In the genomic region with DNA sequence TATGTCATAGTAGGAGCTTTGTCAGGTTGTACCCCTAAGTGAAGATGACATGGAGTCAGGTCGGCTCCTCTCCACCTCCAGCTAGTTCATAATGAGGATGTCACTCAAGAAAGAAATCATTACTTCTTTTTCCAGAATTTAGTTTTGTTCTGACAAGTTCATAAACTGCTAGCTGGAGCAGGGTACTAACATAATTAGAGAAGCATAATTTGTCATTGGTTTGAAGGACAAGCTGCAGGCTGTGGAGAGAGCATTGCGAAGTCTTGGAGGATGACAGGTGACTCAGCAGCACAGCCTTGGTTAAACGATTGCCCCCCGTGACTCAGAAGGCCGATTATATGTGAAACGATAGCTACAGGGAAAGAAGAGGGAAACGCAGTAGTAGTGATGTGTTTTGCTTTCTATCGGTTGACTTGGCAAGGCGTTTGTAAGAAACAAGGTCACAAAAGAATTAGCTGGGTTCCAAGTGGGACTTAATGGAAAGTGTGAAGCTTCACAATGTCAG, we compare ENCODE assay signal across 21 mouse cellular contexts. TPM values are rescaled to one million over a fixed set of nuclear protein-coding genes. Genes with fewer than 3 reads are reported as not detected.
DNase-seq lines count a peak whose midpoint lies in the region; ATAC-seq and TF ChIP-seq lines count a peak whose summit lies in the region.
"Had no signal": no experiment of that assay in that cellular context is flagged by ENCODE, and none has a peak within 500 bp of the region (broad histone marks: within the 10 kb centered on the region; RNA-seq: fewer than 3 reads in every experiment).

No protein-coding gene starts in this region.

- H3K9me3 ChIP-seq in intestine, postnatal 0 days (ENCODE audit: control insufficient read depth), result no peaks in the 10 kb centered on the region
- H3K9me3 ChIP-seq: hindbrain, embryonic 12.5 days had no signal

- no peaks in the 10 kb centered on the region for H3K27me3 ChIP-seq in Patski
- H3K27me3 ChIP-seq in intestine, postnatal 0 days (replicated peaks; ENCODE audit: control insufficient read depth, insufficient read depth, low read length), result no peaks in the 10 kb centered on the region
- H3K27me3 ChIP-seq: forebrain, embryonic 13.5 days; hindbrain, embryonic 12.5 days had no signal

- H3K9ac ChIP-seq in intestine, postnatal 0 days (ENCODE audit: low read depth, low read length), result no peak overlapping the region
- H3K9ac ChIP-seq: forebrain, embryonic 13.5 days; forebrain, postnatal 0 days; hindbrain, embryonic 12.5 days had no signal

- peak; percentile 47 for ATAC-seq in Patski
- ATAC-seq in intestine, postnatal 0 days, result no peak
- ATAC-seq: forebrain, embryonic 13.5 days; forebrain, postnatal 0 days; hindbrain, embryonic 16.5 days; inflammation-experienced regulatory T-cells, adult 6 months had no signal

- peak; percentile 17 for DNase-seq in ovary, adult 18-20 months (ENCODE audit: low spot score)
- no peak for DNase-seq in ovary, postnatal 14 days (ENCODE audit: low spot score)
- no peak for DNase-seq in Patski (ENCODE audit: low read depth, low spot score)
- peak; percentile 80 for DNase-seq in adrenal gland, postnatal 14 days
- DNase-seq in heart, adult 8-10 months (ENCODE audit: low spot score), result no peak
- DNase-seq in left cerebral cortex, postnatal 36 days (ENCODE audit: low spot score in 2 of 2), result no peak
- DNase-seq: B cell, adult 2 months; cerebellum, adult 11 months; cerebellum, adult 9-11 months; forebrain, postnatal 0 days; gastrocnemius, adult 2 months; gastrocnemius, postnatal 25 days; heart, postnatal 10 days; heart, postnatal 4 days; kidney, adult 11 months had no signal

- no peaks in the 10 kb centered on the region for H3K36me3 ChIP-seq in intestine, postnatal 0 days (ENCODE audit: control insufficient read depth, insufficient read depth)
- H3K36me3 ChIP-seq: embryonic facial prominence, embryonic 10.5 days; hindbrain, embryonic 12.5 days had no signal

- CTCF ChIA-PET in Patski (lab: Charles Lee), result no interaction called here

- 74% methylated on average over 9 of the region's 9 CpGs for WGBS in intestine, postnatal 0 days

- in situ Hi-C loops in Patski (cut with MboI; ENCODE audit: low pct_unique_long_range_greater_than_20kb), result no loop called here

- no peak overlapping the region for H3K4me3 ChIP-seq in intestine, postnatal 0 days (ENCODE audit: low read depth, low read length)
- H3K4me3 ChIP-seq: embryonic facial prominence, embryonic 10.5 days; forebrain, embryonic 13.5 days; gastrocnemius, adult 2 months; hindbrain, embryonic 12.5 days had no signal

- no peak for TF ChIP-seq CTCF in Patski (IDR thresholded peaks at IDR 0.05)
- TF ChIP-seq CTCF in intestine, postnatal 0 days (IDR thresholded peaks at IDR 0.05; ENCODE audit: low read depth), result no peak

- POLR2A ChIA-PET in Patski (lab: Charles Lee), result no interaction called here

- no peaks in the 10 kb centered on the region for H3K4me1 ChIP-seq in intestine, postnatal 0 days (replicated peaks; ENCODE audit: control insufficient read depth, insufficient read depth, low read length)
- H3K4me1 ChIP-seq: forebrain, embryonic 13.5 days had no signal

- no peak overlapping the region for H3K4me2 ChIP-seq in intestine, postnatal 0 days (replicated peaks; ENCODE audit: low read depth)
- H3K4me2 ChIP-seq: forebrain, embryonic 13.5 days; hindbrain, embryonic 12.5 days had no signal

- no peak overlapping the region for H3K27ac ChIP-seq in intestine, postnatal 0 days (ENCODE audit: low read depth, low read length)
- H3K27ac ChIP-seq: embryonic facial prominence, embryonic 10.5 days; forebrain, embryonic 13.5 days; gastrocnemius, adult 2 months; hindbrain, embryonic 12.5 days had no signal

- intact Hi-C loops in left cerebral cortex, postnatal 36 days (cut with DNase I), result no loop called here

RNA-seq across cellular contexts. Expression of a gene that starts 34.5 kb away (rescaled TPM):
- polyA plus RNA-seq in Patski (2021), result 13.3 TPM
- 17.1 and 21.7 TPM in 2 replicates for total RNA-seq in adrenal gland, postnatal 14 days (2021)
- 10 to 100 TPM; 17.2 to 22.2 (median 20.3) TPM for total RNA-seq in heart, adult 8-10 months (2022)
- 9.0 and 9.8 TPM in 2 replicates for polyA plus RNA-seq in intestine, postnatal 0 days (2015; fragmentation: Nextera tagmentation; extraction: Ambion mirVana)
- total RNA-seq in left cerebral cortex, postnatal 36 days (2021), result 10 to 100 TPM in 1 of 2 experiments, 1 to 10 TPM in 1; 9.2 to 12.8 TPM

RNA-seq across cellular contexts. Expression of a gene that starts 34.5 kb away (rescaled TPM):
- polyA plus RNA-seq in Patski (2021), result 407 TPM
- total RNA-seq in adrenal gland, postnatal 14 days (2021), result 290 and 308 TPM in 2 replicates
- 100 to 1,000 TPM; 123 to 130 (median 127) TPM for total RNA-seq in heart, adult 8-10 months (2022)
- polyA plus RNA-seq in intestine, postnatal 0 days (2015; fragmentation: Nextera tagmentation; extraction: Ambion mirVana), result 165 and 172 TPM in 2 replicates
- 100 to 1,000 TPM; 180 to 184 TPM for total RNA-seq in left cerebral cortex, postnatal 36 days (2021)

Comparison
In these comparisons a context has a peak if more than half of its experiments do, and no peak if none do; other contexts are left out.
1. DNase-seq: peak in ovary, adult 18-20 months (single experiment) and adrenal gland, postnatal 14 days (single experiment); none in ovary, postnatal 14 days (single experiment), Patski (single experiment), heart, adult 8-10 months (single experiment) and left cerebral cortex, postnatal 36 days (0 of 2).